Mouse (Mus musculus) forebrain, embryonic 11.5 days (tissue): ENCODE results near the gene Pgam5. TPM values are rescaled to one million over a fixed set of nuclear protein-coding genes. Genes with fewer than 3 reads are reported as not detected.

Source experiments
- ATAC-seq: fragments of 200-750 bp; cut with Nextera tagmentation; replicated peaks from 2 replicates; pipeline ENCODE4 v1.8.0; 2017; ENCODE audit warnings: moderate TSS enrichment; ENCODE audit not compliant: low FRiP score
- DNase-seq: peaks from one replicate; pipeline ENCODE4 v3.0.0-alpha.2; 2017; ENCODE audit warnings: low spot score
- H3K27ac ChIP-seq: fragments of 300-500 bp; sonication (generic); 2 replicates; pipeline ENCODE4 v1.5.1; 2014; ENCODE audit warnings: low read depth, low read length
- H3K27me3 ChIP-seq: fragments of 300-500 bp; sonication (generic); 2 replicates; pipeline ENCODE4 v1.6.1; 2014; ENCODE audit warnings: mild to moderate bottlenecking, low read length, mixed read lengths; ENCODE audit not compliant: control insufficient read depth, insufficient read depth
- H3K36me3 ChIP-seq: fragments of 300-500 bp; sonication (generic); 2 replicates; pipeline ENCODE4 v1.6.1; 2014; ENCODE audit warnings: mild to moderate bottlenecking, low read length, moderate library complexity, mixed read lengths; ENCODE audit not compliant: control insufficient read depth, insufficient read depth
- H3K4me1 ChIP-seq: fragments of 300-500 bp; sonication (generic); replicated peaks from 2 replicates; pipeline ENCODE4 v1.6.1; 2014; ENCODE audit warnings: low read length, mixed read lengths; ENCODE audit not compliant: control insufficient read depth, insufficient read depth
- H3K4me2 ChIP-seq: fragments of 300-500 bp; sonication (generic); 2 replicates; pipeline ENCODE4 v1.6.1; 2014; ENCODE audit warnings: low read depth, mild to moderate bottlenecking, low read length, moderate library complexity, mixed read lengths; ENCODE audit not compliant: severe bottlenecking
- H3K4me3 ChIP-seq: fragments of 300-500 bp; sonication (generic); 2 replicates; pipeline ENCODE4 v1.5.1; 2014; ENCODE audit warnings: low read depth, low read length
- H3K9ac ChIP-seq: fragments of 300-500 bp; sonication (generic); 2 replicates; pipeline ENCODE4 v1.6.1; 2014; ENCODE audit warnings: low read length
- H3K9me3 ChIP-seq: fragments of 300-500 bp; sonication (generic); 2 replicates; pipeline ENCODE4 v1.6.1; 2016; ENCODE audit warnings: low read length, mixed read lengths; ENCODE audit not compliant: control insufficient read depth
- WGBS: fragments of 180-500 bp; shearing (Covaris S2); extraction: QIAGEN DNeasy Blood & Tissue Kit; methylation state at CpG from one replicate; pipeline ENCODE4 v1.1.7; 2014; 5-methylcytosine and 5-hydroxymethylcytosine counted together
- polyA plus RNA-seq: library from polyadenylated mRNA; unstranded; fragments of >200 nt; fragmentation: Nextera tagmentation; extraction: Ambion mirVana; gene quantifications from 2 replicates; pipeline ENCODE4 v1.2.1, GENCODE M21; 2014

The Pgam5 gene
- 92.4 and 104 TPM in 2 replicates for polyA plus RNA-seq

GRCm38 (mm10) chr5:110269141-110270101 lies at the start of gene Pgam5:
Gene Pgam5 (minus strand): TSS chr5:110269913.
- 1% methylated on average over 66 of the region's 66 CpGs for WGBS
- Histone ChIP-seq H3K27ac (no peak within 1 kb of the TSS), H3K9ac (peak within 1 kb of the TSS; percentile 87), H3K36me3 (peaks cover 7% of the 10 kb centered on the region; the same call in 1 of the 2 replicates), H3K4me1 (peaks cover 4% of the 10 kb centered on the region; the same call in 1 of the 2 replicates), H3K27me3 (no peaks in the 10 kb centered on the region), H3K9me3 (no peaks in the 10 kb centered on the region), H3K4me2 (peak within 1 kb of the TSS; percentile 88), H3K4me3 (peak within 1 kb of the TSS; percentile 77)
- peak; percentile 97 for DNase-seq
- ATAC-seq, result peak; percentile 94

- no peak overlapping the region for H3K27ac ChIP-seq
- H3K4me1 ChIP-seq, result no peaks in the 10 kb centered on the region
- no peaks in the 10 kb centered on the region for H3K9me3 ChIP-seq
- no peak overlapping the region for H3K4me3 ChIP-seq
- H3K27me3 ChIP-seq, result no peaks in the 10 kb centered on the region
- H3K4me2 ChIP-seq, result no peak overlapping the region
- H3K36me3 ChIP-seq, result peaks cover 10% of the 10 kb centered on the region; the same call in 1 of the 2 replicates
- H3K9ac ChIP-seq, result no peak overlapping the region
- WGBS, result 89% methylated on average over 3 of the region's 3 CpGs
- no peak for ATAC-seq
- DNase-seq, result no peak
Measured at GRCm38 (mm10) chr5:110313127-110313526, 43.4 kb upstream of the Pgam5 start.

GRCm38 (mm10) chr5:110308861-110309260 lies 39.1 kb upstream of the Pgam5 start:
- H3K27me3 ChIP-seq, result no peaks in the 10 kb centered on the region
- WGBS, result 96% methylated on average over 7 of the region's 7 CpGs
- no peaks in the 10 kb centered on the region for H3K9me3 ChIP-seq
- H3K4me2 ChIP-seq, result no peak overlapping the region
- DNase-seq (no peak), ATAC-seq (no peak)
- peaks cover 16% of the 10 kb centered on the region; the same call in 1 of the 2 replicates for H3K36me3 ChIP-seq
- H3K27ac ChIP-seq, result no peak overlapping the region
- no peak overlapping the region for H3K9ac ChIP-seq
- no peak overlapping the region for H3K4me3 ChIP-seq
- H3K4me1 ChIP-seq, result no peaks in the 10 kb centered on the region

GRCm38 (mm10) chr5:110300591-110300990 lies 30.9 kb upstream of the Pgam5 start:
- Histone ChIP-seq H3K27ac (no peak overlapping the region), H3K4me3 (no peak overlapping the region), H3K9me3 (no peaks in the 10 kb centered on the region), H3K27me3 (no peaks in the 10 kb centered on the region), H3K4me2 (no peak overlapping the region), H3K4me1 (no peaks in the 10 kb centered on the region), H3K9ac (no peak overlapping the region), H3K36me3 (peaks cover 23% of the 10 kb centered on the region)
- ATAC-seq, result no peak
- DNase-seq, result no peak
- 91% methylated on average over 2 of the region's 2 CpGs for WGBS

GRCm38 (mm10) chr5:110296637-110297036 lies 26.9 kb upstream of the Pgam5 start:
- Histone ChIP-seq H3K36me3 (peaks cover 25% of the 10 kb centered on the region; the same call in 1 of the 2 replicates), H3K27ac (no peak overlapping the region), H3K9me3 (no peaks in the 10 kb centered on the region), H3K9ac (no peak overlapping the region), H3K27me3 (no peaks in the 10 kb centered on the region), H3K4me1 (no peaks in the 10 kb centered on the region), H3K4me3 (no peak overlapping the region), H3K4me2 (no peak overlapping the region)
- ATAC-seq (no peak), DNase-seq (no peak)
- WGBS, result 95% methylated on average over 1 of the region's 1 CpGs

GRCm38 (mm10) chr5:110291649-110292048 lies 21.9 kb upstream of the Pgam5 start:
- WGBS, result 92% methylated on average over 1 of the region's 1 CpGs
- no peak for DNase-seq
- H3K27ac ChIP-seq, result no peak overlapping the region
- H3K9me3 ChIP-seq, result no peaks in the 10 kb centered on the region
- H3K36me3 ChIP-seq, result peaks cover 13% of the 10 kb centered on the region; the same call in 1 of the 2 replicates
- H3K27me3 ChIP-seq, result no peaks in the 10 kb centered on the region
- H3K4me1 ChIP-seq, result peaks cover 4% of the 10 kb centered on the region; the same call in 1 of the 2 replicates
- H3K4me3 ChIP-seq, result no peak overlapping the region
- ATAC-seq, result no peak
- H3K4me2 ChIP-seq, result no peak overlapping the region
- H3K9ac ChIP-seq, result no peak overlapping the region

GRCm38 (mm10) chr5:110287084-110287475 lies 17.4 kb upstream of the Pgam5 start:
- Histone ChIP-seq H3K9me3 (no peaks in the 10 kb centered on the region), H3K4me2 (peak overlapping the region; percentile 92), H3K27ac (no peak overlapping the region), H3K4me1 (peaks cover 9% of the 10 kb centered on the region; the same call in 1 of the 2 replicates), H3K36me3 (no peaks in the 10 kb centered on the region; the same call in 1 of the 2 replicates), H3K27me3 (peaks cover 9% of the 10 kb centered on the region), H3K4me3 (peak overlapping the region; percentile 62), H3K9ac (peak overlapping the region; percentile 82)
- DNase-seq, result no peak
- ATAC-seq, result no peak
- 76% methylated on average over 2 of the region's 2 CpGs for WGBS

GRCm38 (mm10) chr5:110286446-110287083 lies 16.9 kb upstream of the Pgam5 start:
- Histone ChIP-seq H3K9ac (peak overlapping the region; percentile 82), H3K27ac (peak overlapping the region; percentile 27; the same call in 1 of the 2 replicates), H3K4me2 (peak overlapping the region; percentile 92), H3K4me3 (peak overlapping the region; percentile 62), H3K9me3 (no peaks in the 10 kb centered on the region), H3K4me1 (peaks cover 9% of the 10 kb centered on the region; the same call in 1 of the 2 replicates), H3K27me3 (peaks cover 9% of the 10 kb centered on the region), H3K36me3 (no peaks in the 10 kb centered on the region; the same call in 1 of the 2 replicates)
- peak; percentile 78; the same call in 1 of the 2 replicates for ATAC-seq
- no peak for DNase-seq
- 3% methylated on average over 30 of the region's 31 CpGs for WGBS
